Mouse (Mus musculus) C2C12 (cell line): Measurements from ENCODE around the gene Cnnm2. TPM values are rescaled to one million over a fixed set of nuclear protein-coding genes. Genes with fewer than 3 reads are reported as not detected.

Experiments
- H3K27me3 ChIP-seq: one replicate; pipeline ENCODE4 v1.6.1; 2011; ENCODE audit not compliant: control insufficient read depth, insufficient read depth, insufficient read length
- H3K36me3 ChIP-seq: one replicate; pipeline ENCODE4 v1.6.1; 2011; ENCODE audit not compliant: control insufficient read depth, insufficient read depth
- H3K4me3 ChIP-seq: one replicate; pipeline ENCODE4 v1.5.1; 2011; ENCODE audit warnings: mild to moderate bottlenecking, control low read depth; ENCODE audit not compliant: poor library complexity, insufficient read depth, severe bottlenecking
- H3K79me2 ChIP-seq: one replicate; pipeline ENCODE4 v1.6.1; 2011; ENCODE audit not compliant: control insufficient read depth, insufficient read depth
- H3K79me3 ChIP-seq: one replicate; pipeline ENCODE4 v1.6.1; 2011; ENCODE audit warnings: low read depth, control low read depth
- H3ac ChIP-seq: one replicate; pipeline ENCODE3; 2011; ENCODE audit warnings: low read depth; ENCODE audit not compliant: control insufficient read depth, insufficient read length
- CEBPB ChIP-seq: IDR thresholded peaks from one replicate; pipeline ENCODE4 v1.6.1; 2011; ENCODE audit warnings: low read depth, mild to moderate bottlenecking, control low read depth, moderate library complexity
- CTCF ChIP-seq: IDR thresholded peaks from one replicate; pipeline ENCODE4 v1.5.1; 2011; ENCODE audit not compliant: control insufficient read depth, insufficient read depth, insufficient read length
- FOSL1 ChIP-seq: IDR thresholded peaks from one replicate; pipeline ENCODE4 v1.8.0; 2011; ENCODE audit warnings: mild to moderate bottlenecking, low read length; ENCODE audit not compliant: poor library complexity, insufficient read depth, severe bottlenecking
- MAX ChIP-seq: IDR thresholded peaks from one replicate; pipeline ENCODE4 v1.6.1; 2011; ENCODE audit warnings: mild to moderate bottlenecking, control low read depth
- MYOD1 ChIP-seq: IDR thresholded peaks from one replicate; pipeline ENCODE4 v1.6.1; 2011; ENCODE audit warnings: low read depth; ENCODE audit not compliant: control insufficient read depth, insufficient read length
- MYOG ChIP-seq: IDR thresholded peaks from one replicate; pipeline ENCODE4 v1.6.1; 2011; ENCODE audit not compliant: control insufficient read depth, insufficient read length; ENCODE audit errors: extremely low read depth
- USF1 ChIP-seq: IDR thresholded peaks from one replicate; pipeline ENCODE4 v1.6.1; 2011; ENCODE audit warnings: low read depth, mild to moderate bottlenecking, control low read depth, moderate library complexity
- polyA plus RNA-seq: library from polyadenylated mRNA; unstranded; fragments of >200 nt; fragmentation: generic; extraction: Trizol; gene quantifications from one replicate; pipeline ENCODE4 v1.2.1, GENCODE M21; 2012; ENCODE audit warnings: missing spikeins

Gene Cnnm2
- polyA plus RNA-seq, 1 experiment = 4.1 TPM

DNA sequence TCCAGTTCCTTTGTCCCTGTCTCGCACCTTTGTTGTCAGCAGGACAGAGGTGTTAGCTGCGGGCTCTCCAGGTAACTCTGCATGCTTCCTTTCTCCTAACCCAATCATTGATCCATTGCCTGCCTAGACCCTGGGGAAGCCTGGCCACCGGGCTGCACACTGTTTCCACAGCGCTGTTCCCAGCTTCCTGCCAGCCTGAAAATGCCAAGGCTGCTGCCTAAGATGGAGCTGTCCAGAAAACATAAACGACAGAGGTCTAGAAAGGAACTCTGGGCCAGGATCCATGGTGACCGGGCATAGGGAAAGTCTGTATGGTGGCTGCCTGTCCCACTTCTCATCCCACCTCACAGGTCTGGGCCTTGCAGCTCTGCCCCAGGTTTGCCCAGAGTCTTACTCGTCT lies 110.3 kb downstream of the Cnnm2 start:
- Histone ChIP-seq H3K36me3 (no peaks in the 10 kb centered on the region), H3K4me3 (no peak overlapping the region), H3K79me2 (no peaks in the 10 kb centered on the region), H3K27me3 (no peaks in the 10 kb centered on the region), H3K79me3 (no peaks in the 10 kb centered on the region), H3ac (no peak overlapping the region)
- TF ChIP-seq MAX (no peak), USF1 (no peak), MYOG (no peak), CEBPB (no peak), CTCF (no peak), FOSL1 (no peak), MYOD1 (no peak)

GRCm38 (mm10) chr19:46873924-46874323 lies 112.5 kb downstream of the Cnnm2 start:
- H3K4me3 ChIP-seq = no peak overlapping the region
- H3K27me3 ChIP-seq = no peaks in the 10 kb centered on the region
- no peaks in the 10 kb centered on the region for H3K36me3 ChIP-seq
- H3K79me2 ChIP-seq = no peaks in the 10 kb centered on the region
- no peaks in the 10 kb centered on the region for H3K79me3 ChIP-seq
- TF ChIP-seq USF1 (no peak), MYOD1 (no peak), CTCF (no peak), MYOG (no peak), MAX (no peak), CEBPB (no peak), FOSL1 (no peak)
- H3ac ChIP-seq = no peak overlapping the region

DNA sequence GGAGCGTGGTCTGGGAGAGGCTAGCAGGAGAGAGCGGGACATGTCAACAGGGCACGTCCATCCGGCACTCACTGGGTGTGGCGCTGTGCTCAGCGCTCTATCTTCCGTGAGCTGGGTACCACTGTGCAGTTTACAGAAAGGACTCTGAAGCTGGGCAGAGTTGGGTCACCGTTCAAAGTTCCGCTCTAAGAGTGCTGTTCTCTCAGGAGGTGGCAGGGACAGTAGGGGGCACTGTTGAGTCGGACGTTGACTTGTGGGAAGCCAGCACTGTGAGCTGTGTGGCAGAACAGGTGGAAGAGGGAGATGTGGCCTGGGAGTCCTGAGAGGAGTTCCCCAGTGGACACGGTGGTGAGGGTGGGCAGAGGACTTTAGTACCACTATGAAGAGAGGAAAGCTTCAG lies 114.4 kb downstream of the Cnnm2 start:
- no peak for TF ChIP-seq CEBPB
- TF ChIP-seq MYOD1 = peak; percentile 61
- TF ChIP-seq FOSL1 = no peak
- TF ChIP-seq USF1 = no peak
- no peak for TF ChIP-seq MYOG
- no peak for TF ChIP-seq MAX
- peak; percentile 75 for TF ChIP-seq CTCF
- no peaks in the 10 kb centered on the region for H3K27me3 ChIP-seq
- H3K79me2 ChIP-seq = no peaks in the 10 kb centered on the region
- H3ac ChIP-seq = no peak overlapping the region
- H3K79me3 ChIP-seq = no peaks in the 10 kb centered on the region
- no peak overlapping the region for H3K4me3 ChIP-seq
- no peaks in the 10 kb centered on the region for H3K36me3 ChIP-seq

DNA sequence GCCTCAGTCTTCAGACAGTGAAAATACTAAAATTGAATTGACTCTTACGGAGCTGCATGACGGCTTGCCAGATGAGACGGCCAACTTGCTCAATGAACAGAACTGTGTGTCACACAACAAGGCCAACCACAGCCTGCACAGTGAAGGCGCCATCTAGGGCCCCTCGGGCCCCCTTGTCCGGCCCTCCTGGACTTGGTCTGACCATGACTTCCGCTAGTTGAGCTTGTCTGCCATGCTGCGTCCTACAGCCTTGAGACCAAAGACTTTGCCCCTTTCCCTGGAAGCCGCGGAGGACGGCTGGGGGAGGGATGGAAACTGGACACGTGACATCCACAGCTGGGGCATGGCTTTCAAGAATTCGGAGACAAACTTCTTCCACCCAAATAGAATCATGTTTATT lies 116.5 kb downstream of the Cnnm2 start:
- H3K27me3 ChIP-seq = no peaks in the 10 kb centered on the region
- no peak for TF ChIP-seq MYOD1
- H3K79me3 ChIP-seq = no peaks in the 10 kb centered on the region
- no peak overlapping the region for H3K4me3 ChIP-seq
- H3K36me3 ChIP-seq = peaks cover 6% of the 10 kb centered on the region
- no peak overlapping the region for H3ac ChIP-seq
- H3K79me2 ChIP-seq = no peaks in the 10 kb centered on the region

DNA sequence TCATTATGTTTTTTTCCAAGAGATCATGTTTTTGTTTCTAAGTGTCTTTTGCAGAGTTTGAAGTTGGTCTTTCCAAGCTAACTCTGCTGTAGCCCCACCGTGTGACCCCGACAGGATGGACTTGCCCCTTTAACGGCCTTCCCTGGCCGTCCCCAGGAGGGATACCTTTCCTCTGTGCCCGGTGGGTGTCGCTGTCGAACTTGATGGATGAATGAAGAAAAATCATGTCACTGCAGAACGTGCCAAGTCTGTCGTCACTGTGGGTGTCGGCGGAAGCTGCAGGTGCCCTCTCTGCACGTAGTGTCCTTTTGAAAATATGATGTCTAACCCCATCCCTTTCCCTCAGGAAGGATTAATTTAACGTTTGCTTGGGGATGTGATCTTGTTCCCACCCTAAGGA lies 117.0 kb downstream of the Cnnm2 start:
- Histone ChIP-seq H3K79me2 (no peaks in the 10 kb centered on the region), H3K27me3 (no peaks in the 10 kb centered on the region), H3K79me3 (no peaks in the 10 kb centered on the region), H3ac (no peak overlapping the region), H3K4me3 (no peak overlapping the region), H3K36me3 (peaks cover 10% of the 10 kb centered on the region)
- TF ChIP-seq USF1 (no peak), MYOD1 (no peak), CTCF (no peak), MYOG (no peak), CEBPB (no peak), MAX (no peak), FOSL1 (no peak)

- Histone ChIP-seq H3K4me3 (no peak overlapping the region), H3K79me2 (no peaks in the 10 kb centered on the region), H3ac (no peak overlapping the region), H3K27me3 (no peaks in the 10 kb centered on the region), H3K79me3 (no peaks in the 10 kb centered on the region), H3K36me3 (peaks cover 26% of the 10 kb centered on the region)
- TF ChIP-seq USF1 (no peak), FOSL1 (no peak), CEBPB (no peak)
These were observed 118.5 kb downstream of the Cnnm2 start for GRCm38 (mm10) chr19:46879876-46880275.
